Mouse (Mus musculus) heart, postnatal 0 days (tissue): ENCODE measurements around the gene Dnajc8. TPM values are rescaled to one million over a fixed set of nuclear protein-coding genes. Genes with fewer than 3 reads are reported as not detected.
A peak's percentile ranks its signal among the peaks of the same experiment; 100 is the strongest.

ENCODE experiments used
- ATAC-seq: fragments of 200-750 bp; cut with Nextera tagmentation; 2 replicates; pipeline ENCODE4 v1.8.0; 2017; ENCODE audit warnings: low read depth, moderate number of reproducible peaks, moderate library complexity; ENCODE audit not compliant: insufficient read depth
- DNase-seq: peaks from one replicate; pipeline ENCODE4 v3.0.0-alpha.2; 2016; ENCODE audit warnings: low spot score
- H3K27ac ChIP-seq: fragments of 300-500 bp; sonication (generic); 2 replicates; pipeline ENCODE4 v1.5.1; 2014; ENCODE audit warnings: low read depth, mild to moderate bottlenecking
- H3K27me3 ChIP-seq: fragments of 300-500 bp; sonication (generic); 2 replicates; pipeline ENCODE4 v1.6.1; 2014; ENCODE audit warnings: low read length, mixed read lengths; ENCODE audit not compliant: control insufficient read depth, insufficient read depth
- H3K36me3 ChIP-seq: fragments of 300-500 bp; sonication (generic); replicated peaks from 2 replicates; pipeline ENCODE4 v1.6.1; 2014; ENCODE audit warnings: low read length, mixed read lengths; ENCODE audit not compliant: control insufficient read depth, insufficient read depth
- H3K4me1 ChIP-seq: fragments of 300-500 bp; sonication (generic); 2 replicates; pipeline ENCODE4 v1.6.1; 2014; ENCODE audit warnings: antibody characterized with exemption; ENCODE audit not compliant: control insufficient read depth, insufficient read depth
- H3K4me2 ChIP-seq: fragments of 300-500 bp; sonication (generic); 2 replicates; pipeline ENCODE4 v1.6.1; 2014; ENCODE audit warnings: low read depth, mild to moderate bottlenecking, low read length, moderate library complexity
- H3K4me3 ChIP-seq: fragments of 300-500 bp; sonication (generic); 2 replicates; pipeline ENCODE4 v1.5.1; 2014; ENCODE audit warnings: low read depth, low read length
- H3K9ac ChIP-seq: fragments of 300-500 bp; sonication (generic); replicated peaks from 2 replicates; pipeline ENCODE4 v1.6.1; 2014; ENCODE audit warnings: low read depth, low read length, mixed read lengths
- H3K9me3 ChIP-seq: fragments of 300-500 bp; sonication (generic); replicated peaks from 2 replicates; pipeline ENCODE4 v1.6.1; 2016; ENCODE audit warnings: low read length; ENCODE audit not compliant: control insufficient read depth
- CTCF ChIP-seq: IDR thresholded peaks from 2 replicates; pipeline ENCODE4 v1.5.1; 2016; ENCODE audit warnings: antibody characterized with exemption, control low read depth, low read depth
- EP300 ChIP-seq: IDR thresholded peaks from 2 replicates; pipeline ENCODE4 v1.6.1; 2016; ENCODE audit warnings: antibody characterized with exemption, low read depth
- WGBS: fragments of 180-500 bp; shearing (Covaris S2); extraction: QIAGEN DNeasy Blood & Tissue Kit; methylation state at CpG from one replicate; pipeline ENCODE4 v1.1.7; 2014; 5-methylcytosine and 5-hydroxymethylcytosine counted together
- polyA plus RNA-seq: library from polyadenylated mRNA; unstranded; fragments of >200 nt; fragmentation: Nextera tagmentation; extraction: Ambion mirVana; gene quantifications from 2 replicates; pipeline ENCODE4 v1.2.1, GENCODE M21; 2015
- total RNA-seq: library from RNA; depleted of rRNA; stranded (reverse); fragments of >200 nt; gene quantifications from 2 replicates; pipeline ENCODE4 v1.2.3, GENCODE M21; 2014; ENCODE audit warnings: low replicate concordance

Gene Dnajc8
- total and polyA plus RNA-seq, 2 experiments from 2014 or later, result 94.1 to 104 TPM

GRCm38 (mm10) chr4:132563261-132563660 lies 27.9 kb downstream of the Dnajc8 start:
- no peak overlapping the region for H3K27ac ChIP-seq
- H3K9ac ChIP-seq, result no peak overlapping the region
- H3K9me3 ChIP-seq, result no peaks in the 10 kb centered on the region
- 53% methylated on average over 3 of the region's 3 CpGs for WGBS
- no peak overlapping the region for H3K4me2 ChIP-seq
- no peak overlapping the region for H3K4me3 ChIP-seq
- H3K27me3 ChIP-seq, result no peaks in the 10 kb centered on the region
- H3K4me1 ChIP-seq, result no peaks in the 10 kb centered on the region; the same call in 1 of the 2 replicates
- no peak for TF ChIP-seq CTCF
- no peak for TF ChIP-seq EP300
- DNase-seq (no peak), ATAC-seq (no peak)
- no peaks in the 10 kb centered on the region for H3K36me3 ChIP-seq

GRCm38 (mm10) chr4:132563965-132564364 lies 28.6 kb downstream of the Dnajc8 start, which contains the start of gene Ptafr:
Ptafr (plus strand) TSS chr4:132564067.
- DNase-seq (no peak), ATAC-seq (peak; percentile 41; the same call in 1 of the 2 replicates)
- Histone ChIP-seq H3K4me2 (no peak within 1 kb of the TSS), H3K4me3 (no peak within 1 kb of the TSS), H3K4me1 (no peaks in the 10 kb centered on the region; the same call in 1 of the 2 replicates), H3K9ac (0 out of 2 replicates have a peak within 1 kb of the TSS, but pooled peaks have one; percentile 9), H3K9me3 (no peaks in the 10 kb centered on the region), H3K36me3 (no peaks in the 10 kb centered on the region), H3K27me3 (no peaks in the 10 kb centered on the region), H3K27ac (no peak within 1 kb of the TSS)
- no peak for TF ChIP-seq CTCF
- no peak for TF ChIP-seq EP300
- 31% methylated on average over 4 of the region's 4 CpGs for WGBS

- Histone ChIP-seq H3K4me2 (no peak overlapping the region), H3K27ac (no peak overlapping the region), H3K36me3 (no peaks in the 10 kb centered on the region), H3K9me3 (no peaks in the 10 kb centered on the region), H3K4me1 (no peaks in the 10 kb centered on the region; the same call in 1 of the 2 replicates), H3K4me3 (no peak overlapping the region), H3K27me3 (no peaks in the 10 kb centered on the region), H3K9ac (no peak overlapping the region)
- no peak for ATAC-seq
- TF ChIP-seq CTCF, result no peak
- WGBS, result 71% methylated on average over 12 of the region's 12 CpGs
- DNase-seq, result no peak
Measured at GRCm38 (mm10) chr4:132565089-132565747, 29.9 kb downstream of the Dnajc8 start.

- no peaks in the 10 kb centered on the region for H3K9me3 ChIP-seq
- no peak overlapping the region for H3K9ac ChIP-seq
- no peak for TF ChIP-seq CTCF
- no peak for TF ChIP-seq EP300
- H3K4me2 ChIP-seq, result no peak overlapping the region
- no peaks in the 10 kb centered on the region for H3K27me3 ChIP-seq
- no peak overlapping the region for H3K27ac ChIP-seq
- WGBS, result 53% methylated on average over 9 of the region's 9 CpGs
- H3K4me1 ChIP-seq, result no peaks in the 10 kb centered on the region; the same call in 1 of the 2 replicates
- H3K36me3 ChIP-seq, result no peaks in the 10 kb centered on the region
- ATAC-seq (no peak), DNase-seq (peak; percentile 20)
- H3K4me3 ChIP-seq, result no peak overlapping the region
Measured at GRCm38 (mm10) chr4:132567361-132567779, 32.0 kb downstream of the Dnajc8 start.

GRCm38 (mm10) chr4:132569115-132569514 lies 33.8 kb downstream of the Dnajc8 start:
- 89% methylated on average over 5 of the region's 5 CpGs for WGBS

More at GRCm38 (mm10) chr4:132569115-132569514, 33.8 kb downstream of the Dnajc8 start:
- H3K4me3 ChIP-seq, result no peak overlapping the region
- no peak overlapping the region for H3K9ac ChIP-seq
- H3K36me3 ChIP-seq, result no peaks in the 10 kb centered on the region
- H3K27ac ChIP-seq, result no peak overlapping the region
- H3K4me2 ChIP-seq, result no peak overlapping the region
- DNase-seq, result no peak
- H3K4me1 ChIP-seq, result peaks cover 7% of the 10 kb centered on the region
- no peaks in the 10 kb centered on the region for H3K9me3 ChIP-seq
- no peak for ATAC-seq
- TF ChIP-seq EP300 (no peak), CTCF (peak; percentile 34)
- no peaks in the 10 kb centered on the region for H3K27me3 ChIP-seq
